In the genomic region with DNA sequence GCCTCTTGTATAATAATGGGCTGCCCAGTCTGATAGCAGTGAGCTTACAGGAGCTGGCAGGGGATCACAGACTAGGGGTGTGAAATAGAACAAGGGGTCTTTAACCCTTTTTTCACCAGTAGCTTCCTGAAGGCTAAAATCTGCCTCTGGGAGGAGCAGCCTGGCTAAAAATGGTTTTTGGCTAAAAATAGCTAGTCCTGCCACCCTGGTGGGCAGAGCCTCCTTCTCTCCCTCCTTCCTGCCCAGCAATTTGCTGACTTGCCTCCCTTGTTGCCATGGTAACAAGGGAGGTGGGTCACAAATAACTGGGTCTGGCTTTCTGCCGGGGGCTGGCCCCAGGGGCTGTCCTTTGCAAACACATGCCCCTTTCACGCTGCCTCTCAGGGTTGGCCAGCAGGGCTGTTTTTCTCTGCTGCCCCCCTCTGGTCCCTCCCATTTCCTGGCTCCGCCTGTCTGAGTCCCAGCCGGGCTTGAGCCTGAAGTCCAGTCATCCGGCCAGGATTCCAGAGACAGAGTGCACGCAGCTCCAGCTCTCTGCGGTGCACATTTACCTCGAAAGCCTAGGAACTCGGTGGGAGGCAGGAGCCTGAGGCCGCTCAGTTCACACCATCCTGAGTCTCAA, we compare ENCODE assay signal across 8 mouse cellular contexts.
DNase-seq lines count a peak whose midpoint lies in the region; ATAC-seq lines count a peak whose summit lies in the region.

No protein-coding gene starts in this region.

- H3K4me1 ChIP-seq in embryonic facial prominence, embryonic 10.5 days = peaks cover 48% of the 10 kb centered on the region

- H3K36me3 ChIP-seq in embryonic facial prominence, embryonic 10.5 days (replicated peaks) = peaks cover 66% of the 10 kb centered on the region

- peak overlapping the region; percentile 80 for H3K27ac ChIP-seq in embryonic facial prominence, embryonic 10.5 days (replicated peaks)

- peak; percentile 56 for ATAC-seq in megakaryocyte-erythroid progenitor cell, adult 5-6 weeks (replicated peaks; ENCODE audit: low FRiP score, low TSS enrichment, poor library complexity, severe bottlenecking)

- H3K27me3 ChIP-seq in embryonic facial prominence, embryonic 10.5 days (replicated peaks; ENCODE audit: low read depth, poor library complexity, severe bottlenecking) = no peaks in the 10 kb centered on the region

- H3K9me3 ChIP-seq in embryonic facial prominence, embryonic 10.5 days = no peaks in the 10 kb centered on the region

- DNase-seq in adrenal gland, postnatal 4 days (ENCODE audit: low spot score in 2 of 2) = peak; percentile 74 to 84
- DNase-seq in embryonic facial prominence, embryonic 10.5 days (ENCODE audit: low spot score) = peak; percentile 95
- peak; percentile 100 for DNase-seq in heart, adult 11 months
- peak; percentile 96 for DNase-seq in kidney, adult 11 months
- DNase-seq in left cerebral cortex, postnatal 36 days (ENCODE audit: low spot score in 2 of 2) = peak; percentile 89 to 91
- DNase-seq in right cerebral cortex, postnatal 36 days (ENCODE audit: low spot score in 2 of 2) = peak; percentile 91 to 92
- DNase-seq in T-cell, adult 2 months (ENCODE audit: low spot score) = no peak

- H3K4me3 ChIP-seq in embryonic facial prominence, embryonic 10.5 days = peak overlapping the region; percentile 50

- WGBS in embryonic facial prominence, embryonic 10.5 days = under 1% methylated on average over 10 of the region's 10 CpGs

- intact Hi-C loops in left cerebral cortex, postnatal 36 days (cut with DNase I) = loop anchor here (10.0 kb wide), 1 partner anchor 415 kb away; no protein-coding TSS in a partner anchor
